Mouse (Mus musculus) stomach, postnatal 0 days (tissue): ENCODE results near the gene Igfbp5.

Source experiments
- CTCF ChIP-seq: IDR thresholded peaks from 2 replicates; pipeline ENCODE4 v1.5.1; 2016; ENCODE audit warnings: antibody characterized with exemption, low read depth, mild to moderate bottlenecking, moderate library complexity
- EP300 ChIP-seq: optimal IDR thresholded peaks from 2 replicates; pipeline ENCODE3; 2016; ENCODE audit warnings: antibody characterized with exemption

DNA sequence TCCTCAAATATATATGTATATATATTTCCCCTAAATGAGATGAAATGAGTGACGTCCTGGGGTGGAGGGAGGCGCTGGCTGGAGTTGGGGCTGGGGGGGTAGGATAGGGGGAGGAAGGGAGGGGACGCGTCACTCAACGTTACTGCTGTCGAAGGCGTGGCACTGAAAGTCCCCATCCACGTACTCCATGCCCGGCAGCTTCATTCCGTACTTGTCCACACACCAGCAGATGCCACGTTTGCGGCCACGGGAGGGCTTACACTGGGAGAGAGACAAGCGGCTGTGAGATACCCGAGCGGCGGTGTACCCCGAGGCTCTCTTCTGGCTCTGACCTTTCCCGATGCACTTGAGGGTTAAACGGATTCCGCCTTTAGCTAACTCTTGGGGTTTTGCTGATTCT is 12.4 kb downstream of the Igfbp5 start:
- TF ChIP-seq EP300 (no peak), CTCF (no peak)
